Mouse (Mus musculus) spleen, adult 18-20 months (tissue): ENCODE measurements around the gene Il9r.

Experiments
- DNase-seq, 2 experiments: peaks; one replicate each; pipeline ENCODE4 v3.0.0; 2022; ENCODE audit warnings: mixed read lengths in 2 of 2

The Il9r gene

GRCm38 (mm10) chr11:32157791-32158594 is 42.1 kb downstream of the Il9r start:
- DNase-seq: no peak

- DNase-seq: no peak
Observed at GRCm38 (mm10) chr11:32156854-32157630, 43.0 kb downstream of the Il9r start.

- DNase-seq: no peak
Observed at GRCm38 (mm10) chr11:32153216-32153615, 46.9 kb downstream of the Il9r start.

GRCm38 (mm10) chr11:32152814-32153213 is 47.3 kb downstream of the Il9r start:
- DNase-seq: no peak

GRCm38 (mm10) chr11:32151243-32151642 is 48.8 kb downstream of the Il9r start:
- DNase-seq: no peak

- DNase-seq: no peak
Observed at GRCm38 (mm10) chr11:32149605-32150004, 50.5 kb downstream of the Il9r start.

- DNase-seq: no peak
Observed at GRCm38 (mm10) chr11:32142771-32143170, 57.3 kb downstream of the Il9r start.

- DNase-seq: no peak
Observed at GRCm38 (mm10) chr11:32141627-32142586, 58.2 kb downstream of the Il9r start.

GRCm38 (mm10) chr11:32141034-32141433 is 59.0 kb downstream of the Il9r start:
- DNase-seq: peak; percentile 37 to 74

GRCm38 (mm10) chr11:32139528-32139961 is 60.5 kb downstream of the Il9r start:
- no peak for DNase-seq

- DNase-seq: no peak
Observed at GRCm38 (mm10) chr11:32138614-32138964, 61.5 kb downstream of the Il9r start.

GRCm38 (mm10) chr11:32137719-32138613 is 62.1 kb downstream of the Il9r start:
- DNase-seq: no peak
